In the genomic region with DNA sequence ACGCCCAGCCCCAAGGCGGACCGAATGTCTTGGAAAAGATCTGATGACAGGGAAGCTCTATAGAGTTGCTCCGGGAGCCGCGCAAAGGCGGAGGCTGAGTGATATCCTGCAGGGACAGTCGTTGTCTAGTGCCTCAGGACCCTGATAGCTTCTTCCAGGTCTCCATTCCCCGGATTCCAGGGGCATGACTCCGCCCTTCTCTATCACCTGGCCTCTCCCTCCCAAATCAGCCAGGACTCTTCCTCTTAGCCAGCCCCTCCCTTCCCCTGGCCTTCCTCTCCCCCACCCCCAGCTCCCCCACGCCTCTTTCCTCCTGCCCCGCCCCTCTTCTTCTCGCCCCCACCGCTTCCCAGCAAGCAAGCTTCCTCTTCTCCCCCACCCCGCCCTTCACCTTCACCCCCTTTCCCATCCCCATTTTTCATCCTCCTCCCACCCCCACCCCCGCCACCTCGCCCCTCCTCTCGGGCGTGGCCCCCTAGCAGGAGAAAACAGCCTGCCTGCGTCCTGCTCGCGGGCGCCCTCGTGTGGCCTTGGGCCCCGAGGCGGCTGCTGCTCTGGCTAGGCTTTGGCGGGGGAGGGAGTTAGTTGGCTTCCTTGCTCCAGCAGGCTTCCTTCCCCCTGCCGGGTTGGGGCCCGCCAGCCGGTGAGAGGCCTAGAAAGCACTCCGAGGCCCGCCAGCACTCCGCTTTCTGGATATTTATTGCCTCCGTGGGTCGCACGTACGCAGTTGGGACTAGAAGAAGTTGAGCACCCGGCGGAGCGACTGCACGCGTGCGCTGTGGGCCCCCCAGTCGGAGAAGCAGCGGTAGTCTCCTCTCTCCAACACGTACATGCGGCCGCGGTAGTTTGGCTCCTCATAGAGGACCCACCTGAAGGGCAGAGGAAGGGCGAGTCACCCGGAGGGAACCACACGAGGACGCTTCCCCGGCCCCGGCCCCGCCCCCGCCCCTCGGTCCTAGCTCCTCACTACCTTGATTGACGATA, we compare ENCODE assay signal across 8 mouse cellular contexts. TPM values are rescaled to one million over a fixed set of nuclear protein-coding genes. Genes with fewer than 3 reads are reported as not detected.
DNase-seq lines count a peak whose midpoint lies in the region; ATAC-seq lines count a peak whose summit lies in the region.

No protein-coding gene starts in this region.

- no peaks in the 10 kb centered on the region for H3K36me3 ChIP-seq in hindbrain, embryonic 13.5 days

- peak overlapping the region; percentile 79 for H3K4me2 ChIP-seq in hindbrain, embryonic 13.5 days

- peaks cover 3% of the 10 kb centered on the region; the same call in 1 of the 2 replicates for H3K27me3 ChIP-seq in hindbrain, embryonic 13.5 days

- H3K4me3 ChIP-seq in hindbrain, embryonic 13.5 days, result peak overlapping the region; percentile 55

- peak overlapping the region; percentile 81 for H3K9ac ChIP-seq in hindbrain, embryonic 13.5 days

- peak; percentile 97 for DNase-seq in R1 (ENCODE audit: low read depth, low spot score)
- DNase-seq in cerebellum, postnatal 10 days, result peak; percentile 96
- peak; percentile 65 to 73 for DNase-seq in frontal cortex, postnatal 14 days (ENCODE audit: low spot score in 2 of 2)
- DNase-seq in layer of hippocampus, postnatal 25 days (ENCODE audit: extremely low spot score in 1 of 2, low spot score in 1 of 2), result peak; percentile 80 to 86
- DNase-seq in lung, postnatal 14 days, result peak; percentile 92
- DNase-seq in ovary, postnatal 36 days (ENCODE audit: low spot score), result peak; percentile 88
- DNase-seq in thymus, postnatal 36 days, result peak; percentile 89

- WGBS in hindbrain, embryonic 13.5 days, result under 1% methylated on average over 58 of the region's 59 CpGs

- H3K4me1 ChIP-seq in hindbrain, embryonic 13.5 days (replicated peaks), result peaks cover 33% of the 10 kb centered on the region

- H3K9me3 ChIP-seq in hindbrain, embryonic 13.5 days, result no peaks in the 10 kb centered on the region

- peak; percentile 84 for ATAC-seq in hindbrain, embryonic 13.5 days (ENCODE audit: low FRiP score)

- peak overlapping the region; percentile 82 for H3K27ac ChIP-seq in hindbrain, embryonic 13.5 days

RNA-seq across cellular contexts. Expression of a gene that starts 7.2 kb away (rescaled TPM):
- 1.0 and 2.1 TPM in 2 replicates for polyA plus RNA-seq in hindbrain, embryonic 13.5 days (2015; fragmentation: Nextera tagmentation; extraction: Ambion mirVana)
- 1 to 10 TPM in 1 of 2 experiments, not detected in 1; 1.4 TPM for total RNA-seq in layer of hippocampus, postnatal 25 days (2021)

RNA-seq across cellular contexts. Expression of a gene that starts 20.1 kb away (rescaled TPM):
- 7.0 and 8.0 TPM in 2 replicates for polyA plus RNA-seq in hindbrain, embryonic 13.5 days (2015; fragmentation: Nextera tagmentation; extraction: Ambion mirVana)
- total RNA-seq in layer of hippocampus, postnatal 25 days (2021), result 1 to 10 TPM in 1 of 2 experiments, under 1 TPM in 1; 0.79 to 1.3 TPM

Comparison
In these comparisons a context has a peak if more than half of its experiments do, and no peak if none do; other contexts are left out.
1. Peak in every context shown above with its lines: DNase-seq, ATAC-seq, H3K4me3 ChIP-seq and H3K27ac ChIP-seq.